Mouse (Mus musculus) yolk sac, embryonic 10.5 days (tissue): ENCODE data around the gene Zmynd15.
"Not testable (repeated sequence)": the region's sequence is repeated elsewhere in the genome, so short reads cannot be mapped to it uniquely, and the experiment has no call there.

Experiments used
- DNase-seq: peaks from one replicate; pipeline ENCODE4 v3.0.0-alpha.2; 2017; ENCODE audit warnings: low spot score

Gene Zmynd15

GRCm38 (mm10) chr11:70447373-70447772 lies 11.9 kb upstream of the Zmynd15 start:
- DNase-seq: no peak

- DNase-seq: no peak
Observed at GRCm38 (mm10) chr11:70450926-70451325, 8.3 kb upstream of the Zmynd15 start.

GRCm38 (mm10) chr11:70451797-70452498 lies 7.3 kb upstream of the Zmynd15 start, which contains the start of gene Med11:
Gene Med11, plus strand, starts transcription at chr11:70451919.
- DNase-seq: peak; percentile 99

- DNase-seq: no peak
Observed at GRCm38 (mm10) chr11:70453261-70454044, 5.8 kb upstream of the Zmynd15 start.

- DNase-seq: peak; percentile 26
Observed at GRCm38 (mm10) chr11:70459601-70460101, 418 bp downstream of the Zmynd15 start, which contains the start of gene Cxcl16. Gene Cxcl16, minus strand, starts transcription at chr11:70459984.

GRCm38 (mm10) chr11:70463970-70464369 lies 4.7 kb downstream of the Zmynd15 start:
- DNase-seq: no peak

- no peak for DNase-seq
Observed at GRCm38 (mm10) chr11:70465211-70465610, 6.0 kb downstream of the Zmynd15 start.

- no peak for DNase-seq
Observed at GRCm38 (mm10) chr11:70465824-70466223, 6.6 kb downstream of the Zmynd15 start.

- DNase-seq: no peak
Observed at GRCm38 (mm10) chr11:70467902-70468619, 8.8 kb downstream of the Zmynd15 start.

GRCm38 (mm10) chr11:70469764-70470163 lies 10.5 kb downstream of the Zmynd15 start:
- DNase-seq: no peak

GRCm38 (mm10) chr11:70472716-70473115 lies 13.5 kb downstream of the Zmynd15 start:
- DNase-seq: no peak

- DNase-seq: not testable (repeated sequence)
Observed at GRCm38 (mm10) chr11:70473291-70473690, 14.1 kb downstream of the Zmynd15 start.

GRCm38 (mm10) chr11:70474872-70475534 lies 15.8 kb downstream of the Zmynd15 start:
- no peak for DNase-seq

GRCm38 (mm10) chr11:70485498-70485897 lies 26.3 kb downstream of the Zmynd15 start:
- no peak for DNase-seq

GRCm38 (mm10) chr11:70487816-70488215 lies 28.6 kb downstream of the Zmynd15 start:
- DNase-seq: no peak

GRCm38 (mm10) chr11:70489138-70489537 lies 29.9 kb downstream of the Zmynd15 start:
- no peak for DNase-seq

GRCm38 (mm10) chr11:70489684-70490083 lies 30.5 kb downstream of the Zmynd15 start:
- DNase-seq: no peak

GRCm38 (mm10) chr11:70499566-70500475 lies 40.6 kb downstream of the Zmynd15 start:
- no peak for DNase-seq

- no peak for DNase-seq
Observed at GRCm38 (mm10) chr11:70500476-70500812, 41.2 kb downstream of the Zmynd15 start.

- DNase-seq: peak; percentile 50
Observed at GRCm38 (mm10) chr11:70502018-70502417, 42.8 kb downstream of the Zmynd15 start.

- DNase-seq: peak; percentile 74
Observed at GRCm38 (mm10) chr11:70504970-70505369, 45.7 kb downstream of the Zmynd15 start, which contains the start of gene Tm4sf5. Gene Tm4sf5, plus strand, starts transcription at chr11:70505244.
